ENCODE assay signal across 8 mouse cellular contexts in the genomic region with DNA sequence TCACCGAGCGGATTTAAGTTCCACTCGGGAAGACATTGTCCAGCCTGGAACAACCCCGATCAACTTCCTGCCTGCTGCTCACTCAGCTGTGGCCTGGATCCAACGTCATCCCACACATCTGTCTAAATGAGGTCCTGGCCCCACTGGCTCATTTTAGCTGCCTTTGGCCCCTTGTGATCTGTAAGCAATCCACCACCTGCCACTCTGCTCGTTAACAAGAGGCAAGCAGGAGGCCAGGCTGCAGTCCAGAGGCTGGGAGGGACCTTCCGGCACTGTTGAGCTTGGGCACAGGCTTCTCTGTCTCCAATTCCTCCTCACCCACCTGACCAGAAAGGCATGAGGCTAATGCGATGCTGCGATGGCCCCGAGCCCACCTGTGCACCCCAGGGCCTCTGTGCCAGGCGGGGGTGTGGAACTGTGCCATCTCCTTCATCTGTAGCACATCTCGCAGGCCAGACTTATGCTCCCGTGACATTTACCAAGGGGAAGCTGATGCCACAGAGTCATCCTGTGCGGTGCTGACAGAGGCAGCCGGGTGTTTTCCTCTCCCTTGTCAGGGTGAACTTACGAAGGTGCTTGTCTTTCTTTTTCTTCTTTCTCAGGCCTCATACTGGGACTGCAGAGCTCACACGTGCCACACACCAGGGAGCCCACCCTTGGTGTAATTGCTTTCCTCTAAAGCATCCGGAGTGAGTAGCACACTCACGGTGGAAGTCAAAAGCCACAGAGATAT. TPM values are rescaled to one million over a fixed set of nuclear protein-coding genes. Genes with fewer than 3 reads are reported as not detected.
A peak's percentile ranks its signal among the peaks of the same experiment; 100 is the strongest.
DNase-seq lines count a peak whose midpoint lies in the region; ATAC-seq lines count a peak whose summit lies in the region.

No protein-coding gene starts in this region.

- no peak for ATAC-seq in cerebellum, adult (ENCODE audit: insufficient number of reproducible peaks, low FRiP score, low TSS enrichment)
- ATAC-seq in hindbrain, embryonic 12.5 days (ENCODE audit: low FRiP score), result no peak

- H3K4me3 ChIP-seq in hindbrain, embryonic 12.5 days, result no peak overlapping the region

- no peaks in the 10 kb centered on the region for H3K4me1 ChIP-seq in hindbrain, embryonic 12.5 days

- no peaks in the 10 kb centered on the region for H3K36me3 ChIP-seq in hindbrain, embryonic 12.5 days

- no peaks in the 10 kb centered on the region for H3K27me3 ChIP-seq in hindbrain, embryonic 12.5 days

- peak; percentile 81 for DNase-seq in cerebellum, adult 11-12 months
- peak; percentile 80 for DNase-seq in cerebellum, adult 9-10 months
- DNase-seq in kidney, adult 18-20 months, result peak; percentile 62
- peak; percentile 80 for DNase-seq in lung, postnatal 36 days
- DNase-seq in layer of hippocampus, adult 9-11 months, result no peak
- no peak for DNase-seq in left cerebral cortex, adult 11 months (ENCODE audit: low spot score)

- WGBS in hindbrain, embryonic 12.5 days, result 61% methylated on average over 19 of the region's 19 CpGs

- H3K9ac ChIP-seq in hindbrain, embryonic 12.5 days, result no peak overlapping the region

- H3K9me3 ChIP-seq in hindbrain, embryonic 12.5 days (replicated peaks), result 0 out of 2 replicates have a peak, but pooled peaks cover 4% of the 10 kb centered on the region

- no peak overlapping the region; the same call in 1 of the 2 replicates for H3K27ac ChIP-seq in hindbrain, embryonic 12.5 days

- no peak overlapping the region for H3K4me2 ChIP-seq in hindbrain, embryonic 12.5 days (replicated peaks)

RNA-seq across cellular contexts. Expression of gene Zdhhc7, which starts 33.2 kb away (rescaled TPM):
- 30.6 and 36.8 TPM in 2 replicates for polyA plus RNA-seq in hindbrain, embryonic 12.5 days (2016; fragmentation: Nextera tagmentation; extraction: Ambion mirVana)

RNA-seq across cellular contexts. Expression of gene 6430548M08Rik, which starts 45.9 kb away (rescaled TPM):
- 17.2 and 18.5 TPM in 2 replicates for polyA plus RNA-seq in hindbrain, embryonic 12.5 days (2016; fragmentation: Nextera tagmentation; extraction: Ambion mirVana)

Comparison
In these comparisons a context has a peak if more than half of its experiments do, and no peak if none do; other contexts are left out.
1. DNase-seq: peak in cerebellum, adult 11-12 months (single experiment), cerebellum, adult 9-10 months (single experiment), kidney, adult 18-20 months (single experiment) and lung, postnatal 36 days (single experiment); none in layer of hippocampus, adult 9-11 months (single experiment) and left cerebral cortex, adult 11 months (single experiment).